Mouse (Mus musculus) kidney, adult 2 months (tissue): Measurements from ENCODE around the gene Mettl7b. TPM values are rescaled to one million over a fixed set of nuclear protein-coding genes. Genes with fewer than 3 reads are reported as not detected.

Source experiments
- DNase-seq: peaks from one replicate; pipeline ENCODE4 v3.0.0; 2021
- H3K27ac ChIP-seq: fragments of 200-500 bp; 2 replicates; pipeline ENCODE4 v1.5.1; 2012; ENCODE audit warnings: low read depth, low read length, control low read depth, inconsistent platforms; ENCODE audit not compliant: insufficient read depth
- H3K27me3 ChIP-seq: fragments of 200-500 bp; replicated peaks from 2 replicates; pipeline ENCODE4 v1.6.1; 2012; ENCODE audit warnings: mild to moderate bottlenecking, moderate library complexity, low read length, inconsistent platforms; ENCODE audit not compliant: control insufficient read depth, insufficient read depth
- H3K36me3 ChIP-seq: fragments of 200-500 bp; 2 replicates; pipeline ENCODE4 v1.6.1; 2012; ENCODE audit warnings: mild to moderate bottlenecking, moderate library complexity, low read length, inconsistent platforms; ENCODE audit not compliant: control insufficient read depth, insufficient read depth
- H3K4me1 ChIP-seq: fragments of 200-500 bp; 2 replicates; pipeline ENCODE4 v1.6.1; 2011; ENCODE audit warnings: low read length; ENCODE audit not compliant: control insufficient read depth, insufficient read depth
- H3K4me3 ChIP-seq: fragments of 200-500 bp; 2 replicates; pipeline ENCODE4 v1.5.1; 2011; ENCODE audit warnings: mild to moderate bottlenecking, low read depth, low read length, control low read depth; ENCODE audit not compliant: insufficient read depth
- CTCF ChIP-seq: fragments of 200-500 bp; conservative IDR thresholded peaks from 2 replicates; pipeline ENCODE4 v1.5.1; 2011; ENCODE audit warnings: low read depth, mild to moderate bottlenecking, control low read depth, low read length, moderate library complexity, mixed read lengths; ENCODE audit not compliant: insufficient read depth, insufficient read length
- POLR2A ChIP-seq: fragments of 200-500 bp; IDR thresholded peaks from one replicate; pipeline ENCODE4 v1.6.1; 2011; ENCODE audit warnings: low read depth, low read length, control low read depth
- WGBS: fragments of 180-500 bp; shearing (Covaris S2); methylation state at CpG from one replicate; pipeline ENCODE4 v1.1.7; 2018; 5-methylcytosine and 5-hydroxymethylcytosine counted together
- polyA plus RNA-seq: library from polyadenylated mRNA; depleted of rRNA; stranded (reverse); fragments of >200 nt; gene quantifications from 2 replicates; pipeline ENCODE4 v1.2.3, GENCODE M21; 2012

Gene Mettl7b
- polyA plus RNA-seq, 1 experiment = 269 TPM

- Histone ChIP-seq H3K27me3 (no peaks in the 10 kb centered on the region), H3K36me3 (no peaks in the 10 kb centered on the region), H3K4me3 (no peak overlapping the region), H3K4me1 (peaks cover 2% of the 10 kb centered on the region; the same call in 1 of the 2 replicates), H3K27ac (no peak overlapping the region)
- 63% methylated on average over 3 of the region's 3 CpGs for WGBS
- TF ChIP-seq CTCF (no peak), POLR2A (no peak)
- peak; percentile 42 for DNase-seq
Measured at GRCm38 (mm10) chr10:128980644-128981365, 20.0 kb upstream of the Mettl7b start.

- Histone ChIP-seq H3K4me3 (no peak overlapping the region), H3K36me3 (no peaks in the 10 kb centered on the region), H3K4me1 (peaks cover 2% of the 10 kb centered on the region; the same call in 1 of the 2 replicates), H3K27ac (no peak overlapping the region), H3K27me3 (no peaks in the 10 kb centered on the region)
- 17% methylated on average over 9 of the region's 9 CpGs for WGBS
- TF ChIP-seq CTCF = peak; percentile 92
- TF ChIP-seq POLR2A = no peak
- DNase-seq = peak; percentile 73
Measured at GRCm38 (mm10) chr10:128977522-128978114, 16.8 kb upstream of the Mettl7b start.

GRCm38 (mm10) chr10:128976395-128976794 lies 15.6 kb upstream of the Mettl7b start:
- no peak overlapping the region for H3K27ac ChIP-seq
- no peak overlapping the region for H3K4me3 ChIP-seq
- no peaks in the 10 kb centered on the region for H3K27me3 ChIP-seq
- no peak for TF ChIP-seq CTCF
- no peak for TF ChIP-seq POLR2A
- no peaks in the 10 kb centered on the region for H3K36me3 ChIP-seq
- peaks cover 2% of the 10 kb centered on the region; the same call in 1 of the 2 replicates for H3K4me1 ChIP-seq
- WGBS = 86% methylated on average over 3 of the region's 3 CpGs
- DNase-seq = no peak

DNA sequence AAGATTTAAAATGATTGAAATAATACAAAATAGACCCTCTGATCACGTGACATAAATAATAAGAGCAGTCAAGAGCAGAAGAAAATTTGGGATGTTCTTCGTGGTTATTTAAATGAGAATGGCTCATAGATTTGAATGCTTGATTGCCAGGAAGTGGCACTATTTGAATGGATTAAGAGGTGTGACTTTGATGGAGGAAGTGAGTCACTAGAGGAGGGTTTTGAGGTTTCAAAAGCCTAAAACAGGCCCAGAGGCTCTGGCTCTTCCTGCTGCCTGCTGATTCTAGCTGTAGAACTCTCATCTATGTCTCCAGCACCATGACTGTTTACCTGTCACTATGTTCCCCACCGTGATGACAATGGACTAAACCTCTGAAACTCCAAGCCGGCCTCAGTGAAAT lies 12.1 kb upstream of the Mettl7b start:
- Histone ChIP-seq H3K4me1 (no peaks in the 10 kb centered on the region), H3K27me3 (no peaks in the 10 kb centered on the region), H3K27ac (no peak overlapping the region), H3K36me3 (no peaks in the 10 kb centered on the region), H3K4me3 (no peak overlapping the region)
- TF ChIP-seq CTCF = no peak
- no peak for DNase-seq
- 79% methylated on average over 4 of the region's 4 CpGs for WGBS

GRCm38 (mm10) chr10:128970740-128971250 lies 10.0 kb upstream of the Mettl7b start:
- 41% methylated on average over 1 of the region's 1 CpGs for WGBS
- Histone ChIP-seq H3K27ac (no peak overlapping the region), H3K4me1 (no peaks in the 10 kb centered on the region), H3K4me3 (no peak overlapping the region), H3K36me3 (no peaks in the 10 kb centered on the region), H3K27me3 (no peaks in the 10 kb centered on the region)
- TF ChIP-seq CTCF = no peak
- TF ChIP-seq POLR2A = no peak
- no peak for DNase-seq

- peaks cover 14% of the 10 kb centered on the region; the same call in 1 of the 2 replicates for H3K4me1 ChIP-seq
- H3K27ac ChIP-seq = no peak overlapping the region
- TF ChIP-seq POLR2A (no peak), CTCF (no peak)
- WGBS = 16% methylated on average over 1 of the region's 1 CpGs
- DNase-seq = no peak
- no peaks in the 10 kb centered on the region for H3K36me3 ChIP-seq
- H3K4me3 ChIP-seq = no peak overlapping the region
- no peaks in the 10 kb centered on the region for H3K27me3 ChIP-seq
Measured at GRCm38 (mm10) chr10:128968341-128968749, 7.6 kb upstream of the Mettl7b start.

- WGBS = 73% methylated on average over 6 of the region's 6 CpGs
- TF ChIP-seq CTCF = no peak
- no peak for TF ChIP-seq POLR2A
- peak overlapping the region; percentile 84 for H3K27ac ChIP-seq
- DNase-seq = no peak
- no peaks in the 10 kb centered on the region for H3K36me3 ChIP-seq
- peaks cover 14% of the 10 kb centered on the region; the same call in 1 of the 2 replicates for H3K4me1 ChIP-seq
- H3K4me3 ChIP-seq = no peak overlapping the region
- no peaks in the 10 kb centered on the region for H3K27me3 ChIP-seq
Measured at GRCm38 (mm10) chr10:128965871-128966270, 5.1 kb upstream of the Mettl7b start.
